Mouse (Mus musculus): ENCODE measurements around the gene Sult1c1. TPM values are rescaled to one million over a fixed set of nuclear protein-coding genes. Genes with fewer than 3 reads are reported as not detected.
"Not testable (repeated sequence)": the region's sequence is repeated elsewhere in the genome, so short reads cannot be mapped to it uniquely, and the experiment has no call there.

Gene Sult1c1
- polyA plus RNA-seq (2012; fragmentation: generic; extraction: Trizol) = not detected
- long read RNA-seq, experiment 1 = 0 reads
- long read RNA-seq, experiment 2 = 0 reads

DNA sequence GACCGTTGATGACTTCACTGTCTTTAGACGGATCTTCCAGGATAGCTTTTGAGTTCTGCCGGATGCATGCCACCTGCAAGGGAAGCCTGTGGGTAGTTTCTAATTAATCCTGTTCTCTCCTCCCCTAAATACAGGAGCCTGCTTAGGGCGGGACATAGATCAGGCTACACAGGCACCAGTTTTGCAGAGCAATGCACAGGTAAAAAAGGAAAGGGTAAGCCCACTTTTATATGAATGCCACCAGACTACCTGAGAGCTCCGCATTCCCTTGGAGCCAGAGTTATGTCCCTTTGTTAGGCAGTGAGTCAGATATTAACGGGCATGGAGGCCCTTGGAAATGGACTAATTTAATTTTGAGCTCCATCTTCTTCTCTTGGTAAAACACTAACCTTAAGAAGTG, at the start of gene Sult1c1:
Gene Sult1c1 (minus strand): TSS at position 101 of the 400 bp plus-strand sequence.
- Histone ChIP-seq H3K36me3 (ENCODE audit: control insufficient read depth, insufficient read depth) (no peaks in the 10 kb centered on the region), H3K79me2 (ENCODE audit: control insufficient read depth, insufficient read depth) (no peaks in the 10 kb centered on the region), H3K79me3 (ENCODE audit: low read depth) (no peaks in the 10 kb centered on the region), H3K27me3 (ENCODE audit: control insufficient read depth, insufficient read depth, insufficient read length) (no peaks in the 10 kb centered on the region), H3K4me3 (ENCODE audit: insufficient read depth, poor library complexity, severe bottlenecking) (no peak within 1 kb of the TSS), H3ac (ENCODE audit: control insufficient read depth, insufficient read length, low read depth) (no peak within 1 kb of the TSS)
- no peak for TF ChIP-seq MYOD1 (IDR thresholded peaks at IDR 0.05; ENCODE audit: control insufficient read depth, insufficient read length, low read depth)
- no peak for TF ChIP-seq CTCF (IDR thresholded peaks at IDR 0.05; ENCODE audit: control insufficient read depth, insufficient read depth, insufficient read length)
- no peak for TF ChIP-seq USF1 (IDR thresholded peaks at IDR 0.05; ENCODE audit: low read depth)
- TF ChIP-seq MAX (IDR thresholded peaks at IDR 0.05) = no peak
- no peak for TF ChIP-seq MYOG (IDR thresholded peaks at IDR 0.05; ENCODE audit: control insufficient read depth, extremely low read depth, insufficient read length)
- no peak for TF ChIP-seq FOSL1 (IDR thresholded peaks at IDR 0.05; ENCODE audit: insufficient read depth, low read length, poor library complexity, severe bottlenecking)
- TF ChIP-seq CEBPB (IDR thresholded peaks at IDR 0.05; ENCODE audit: low read depth) = no peak

DNA sequence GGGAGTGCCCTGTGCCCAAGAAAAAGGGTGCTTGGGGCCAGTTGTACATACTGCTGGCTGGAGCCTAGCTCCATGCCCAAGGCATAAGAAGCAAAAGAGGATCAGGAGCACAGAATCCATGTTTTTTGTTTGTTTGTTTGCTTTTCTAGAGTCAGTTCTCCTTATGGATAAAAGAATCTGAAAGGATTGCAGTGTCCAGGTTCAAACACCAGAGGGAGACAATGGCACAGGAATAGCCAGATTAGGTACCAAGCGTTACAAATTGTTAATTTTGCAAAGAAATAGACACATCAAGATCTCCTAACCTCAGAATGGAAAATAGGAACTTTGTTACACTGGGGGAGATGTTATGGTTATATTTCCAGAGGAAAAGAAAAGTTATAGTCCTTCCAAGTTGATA, 23.7 kb upstream of the Sult1c1 start:
- no peaks in the 10 kb centered on the region for H3K36me3 ChIP-seq (ENCODE audit: control insufficient read depth, insufficient read depth)
- TF ChIP-seq FOSL1 (IDR thresholded peaks at IDR 0.05; ENCODE audit: insufficient read depth, low read length, poor library complexity, severe bottlenecking) (no peak), CTCF (IDR thresholded peaks at IDR 0.05; ENCODE audit: control insufficient read depth, insufficient read depth, insufficient read length) (no peak), USF1 (IDR thresholded peaks at IDR 0.05; ENCODE audit: low read depth) (no peak), MYOG (IDR thresholded peaks at IDR 0.05; ENCODE audit: control insufficient read depth, extremely low read depth, insufficient read length) (no peak), CEBPB (IDR thresholded peaks at IDR 0.05; ENCODE audit: low read depth) (no peak), MYOD1 (IDR thresholded peaks at IDR 0.05; ENCODE audit: control insufficient read depth, insufficient read length, low read depth) (no peak), MAX (IDR thresholded peaks at IDR 0.05) (no peak)
- no peak overlapping the region for H3K4me3 ChIP-seq (ENCODE audit: insufficient read depth, poor library complexity, severe bottlenecking)
- no peak overlapping the region for H3ac ChIP-seq (ENCODE audit: control insufficient read depth, insufficient read length, low read depth)
- H3K79me2 ChIP-seq (ENCODE audit: control insufficient read depth, insufficient read depth) = no peaks in the 10 kb centered on the region
- H3K79me3 ChIP-seq (ENCODE audit: low read depth) = no peaks in the 10 kb centered on the region
- no peaks in the 10 kb centered on the region for H3K27me3 ChIP-seq (ENCODE audit: control insufficient read depth, insufficient read depth, insufficient read length)

GRCm38 (mm10) chr17:54011196-54011595, 20.7 kb upstream of the Sult1c1 start:
- Histone ChIP-seq H3K79me3 (ENCODE audit: low read depth) (no peaks in the 10 kb centered on the region), H3K4me3 (ENCODE audit: insufficient read depth, poor library complexity, severe bottlenecking) (no peak overlapping the region), H3ac (ENCODE audit: control insufficient read depth, insufficient read length, low read depth) (no peak overlapping the region), H3K36me3 (ENCODE audit: control insufficient read depth, insufficient read depth) (no peaks in the 10 kb centered on the region), H3K79me2 (ENCODE audit: control insufficient read depth, insufficient read depth) (no peaks in the 10 kb centered on the region), H3K27me3 (ENCODE audit: control insufficient read depth, insufficient read depth, insufficient read length) (no peaks in the 10 kb centered on the region)
- no peak for TF ChIP-seq MYOD1 (IDR thresholded peaks at IDR 0.05; ENCODE audit: control insufficient read depth, insufficient read length, low read depth)

- H3K27me3 ChIP-seq (ENCODE audit: control insufficient read depth, insufficient read depth, insufficient read length); H3K79me2 ChIP-seq (ENCODE audit: control insufficient read depth, insufficient read depth); H3K4me3 ChIP-seq (ENCODE audit: insufficient read depth, poor library complexity, severe bottlenecking); H3K36me3 ChIP-seq (ENCODE audit: control insufficient read depth, insufficient read depth); H3K79me3 ChIP-seq (ENCODE audit: low read depth); H3ac ChIP-seq (ENCODE audit: control insufficient read depth, insufficient read length, low read depth): not testable (repeated sequence)
Observed at GRCm38 (mm10) chr17:54010536-54010935, 20.1 kb upstream of the Sult1c1 start.

- no peak overlapping the region for H3ac ChIP-seq (ENCODE audit: control insufficient read depth, insufficient read length, low read depth)
- TF ChIP-seq MYOD1 (IDR thresholded peaks at IDR 0.05; ENCODE audit: control insufficient read depth, insufficient read length, low read depth) (no peak), USF1 (IDR thresholded peaks at IDR 0.05; ENCODE audit: low read depth) (peak; percentile 78), CTCF (IDR thresholded peaks at IDR 0.05; ENCODE audit: control insufficient read depth, insufficient read depth, insufficient read length) (no peak)
- H3K4me3 ChIP-seq (ENCODE audit: insufficient read depth, poor library complexity, severe bottlenecking) = no peak overlapping the region
- H3K79me2 ChIP-seq (ENCODE audit: control insufficient read depth, insufficient read depth) = no peaks in the 10 kb centered on the region
- no peaks in the 10 kb centered on the region for H3K36me3 ChIP-seq (ENCODE audit: control insufficient read depth, insufficient read depth)
- no peaks in the 10 kb centered on the region for H3K79me3 ChIP-seq (ENCODE audit: low read depth)
- no peaks in the 10 kb centered on the region for H3K27me3 ChIP-seq (ENCODE audit: control insufficient read depth, insufficient read depth, insufficient read length)
Observed at GRCm38 (mm10) chr17:54003522-54003921, 13.0 kb upstream of the Sult1c1 start.

GRCm38 (mm10) chr17:53973606-53974005, 16.9 kb downstream of the Sult1c1 start:
- Histone ChIP-seq H3ac (ENCODE audit: control insufficient read depth, insufficient read length, low read depth) (no peak overlapping the region), H3K27me3 (ENCODE audit: control insufficient read depth, insufficient read depth, insufficient read length) (no peaks in the 10 kb centered on the region), H3K36me3 (ENCODE audit: control insufficient read depth, insufficient read depth) (no peaks in the 10 kb centered on the region), H3K4me3 (ENCODE audit: insufficient read depth, poor library complexity, severe bottlenecking) (no peak overlapping the region), H3K79me3 (ENCODE audit: low read depth) (no peaks in the 10 kb centered on the region), H3K79me2 (ENCODE audit: control insufficient read depth, insufficient read depth) (no peaks in the 10 kb centered on the region)
- no peak for TF ChIP-seq FOSL1 (IDR thresholded peaks at IDR 0.05; ENCODE audit: insufficient read depth, low read length, poor library complexity, severe bottlenecking)
- no peak for TF ChIP-seq CEBPB (IDR thresholded peaks at IDR 0.05; ENCODE audit: low read depth)
- no peak for TF ChIP-seq CTCF (IDR thresholded peaks at IDR 0.05; ENCODE audit: control insufficient read depth, insufficient read depth, insufficient read length)
- TF ChIP-seq MAX (IDR thresholded peaks at IDR 0.05) = no peak
- TF ChIP-seq MYOD1 (IDR thresholded peaks at IDR 0.05; ENCODE audit: control insufficient read depth, insufficient read length, low read depth) = no peak
- no peak for TF ChIP-seq MYOG (IDR thresholded peaks at IDR 0.05; ENCODE audit: control insufficient read depth, extremely low read depth, insufficient read length)
- TF ChIP-seq USF1 (IDR thresholded peaks at IDR 0.05; ENCODE audit: low read depth) = no peak
